Mouse (Mus musculus): ENCODE data around the gene Slc1a7.

Slc1a7 gene

DNA sequence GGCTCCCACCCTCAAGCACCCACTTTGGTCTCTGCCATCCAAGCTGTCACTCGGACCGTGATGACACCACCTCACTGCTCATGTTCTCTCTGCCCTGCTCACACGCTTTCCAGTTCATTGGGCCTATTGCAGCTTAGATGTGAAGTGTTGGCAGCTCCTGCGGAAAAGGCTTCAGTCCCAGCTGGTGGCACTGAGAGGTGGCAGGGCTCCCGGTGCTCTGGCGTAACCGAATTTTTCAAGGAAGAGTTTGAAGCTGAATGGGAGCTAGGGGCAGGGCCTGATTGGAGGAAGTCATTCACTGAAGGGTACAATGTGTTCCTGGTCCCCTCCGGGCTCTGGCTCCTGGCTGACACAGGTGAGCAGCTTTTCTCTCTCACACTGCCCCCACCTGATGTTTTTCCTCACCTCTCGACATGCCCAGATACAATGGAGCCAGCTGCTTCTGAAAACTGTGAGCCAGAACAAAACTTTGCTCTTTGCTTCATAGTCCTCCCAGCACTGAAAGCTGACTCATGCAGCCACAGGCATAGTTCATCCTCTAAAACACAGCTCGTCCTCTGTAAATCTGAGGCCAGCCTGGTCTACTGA lies 83.6 kb downstream of the Slc1a7 start:
- DNase-seq (ENCODE audit: low spot score in 2 of 2): peak; percentile 33 to 53

DNA sequence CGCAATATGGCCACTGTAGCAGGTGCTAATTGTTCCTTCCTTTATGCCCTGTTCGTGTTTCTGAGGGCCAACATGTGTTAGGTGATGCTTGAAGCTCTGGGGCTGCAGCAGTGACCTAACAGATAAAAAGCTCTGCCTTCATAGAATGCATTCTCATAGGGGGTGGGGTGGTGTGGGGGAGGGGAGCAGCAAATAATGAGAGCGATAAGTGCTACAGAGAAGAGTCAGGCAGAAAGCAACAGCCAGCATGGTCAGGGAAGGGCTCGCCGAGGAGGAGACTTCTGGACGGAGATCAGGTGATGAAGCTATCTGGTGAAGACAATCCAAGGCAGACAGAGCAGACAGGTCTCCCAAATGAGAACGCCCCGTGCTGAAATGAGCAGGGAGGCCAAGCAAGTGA lies 84.5 kb downstream of the Slc1a7 start:
- no peak for DNase-seq (ENCODE audit: low spot score in 2 of 2)

DNA sequence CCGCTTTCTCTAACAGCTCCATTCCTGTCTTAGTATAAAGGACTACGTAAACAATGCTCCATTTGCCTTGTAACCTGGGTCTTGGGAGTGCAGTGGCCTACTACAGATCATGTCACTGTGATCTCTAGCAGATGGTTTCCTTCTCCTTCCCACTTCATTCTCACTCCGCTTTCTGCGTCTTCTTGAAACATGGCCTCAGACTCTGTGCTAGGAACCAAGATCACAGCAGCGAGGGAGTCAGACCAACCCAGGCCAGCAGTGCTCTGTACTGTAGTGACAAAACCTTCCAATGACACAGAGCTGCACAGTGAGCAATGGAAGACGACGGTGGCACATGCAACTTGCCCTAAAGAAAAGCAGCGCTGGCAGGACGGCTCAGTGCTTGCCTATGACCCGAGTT lies 87.7 kb downstream of the Slc1a7 start:
- no peak for DNase-seq (ENCODE audit: low spot score in 2 of 2)

DNA sequence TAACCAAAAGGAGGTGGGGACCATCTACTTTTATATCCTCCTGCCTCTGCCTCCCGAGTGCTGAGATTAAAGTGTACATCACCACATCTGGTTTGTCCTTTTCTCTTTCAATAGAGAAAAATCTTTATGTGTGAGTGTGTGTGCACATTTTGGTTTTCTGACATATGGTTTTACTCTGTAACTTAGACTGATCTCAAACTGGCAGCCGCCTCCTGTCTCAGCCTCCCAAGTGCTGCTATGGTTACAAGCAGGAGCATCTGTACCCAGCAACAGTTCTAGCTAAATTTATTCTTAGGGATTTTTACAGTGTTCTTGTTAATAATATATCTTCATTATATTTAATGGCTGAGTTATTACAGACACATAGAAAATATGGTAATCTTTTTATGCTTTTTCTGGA lies 89.1 kb downstream of the Slc1a7 start:
- DNase-seq (ENCODE audit: low spot score in 2 of 2): no peak

DNA sequence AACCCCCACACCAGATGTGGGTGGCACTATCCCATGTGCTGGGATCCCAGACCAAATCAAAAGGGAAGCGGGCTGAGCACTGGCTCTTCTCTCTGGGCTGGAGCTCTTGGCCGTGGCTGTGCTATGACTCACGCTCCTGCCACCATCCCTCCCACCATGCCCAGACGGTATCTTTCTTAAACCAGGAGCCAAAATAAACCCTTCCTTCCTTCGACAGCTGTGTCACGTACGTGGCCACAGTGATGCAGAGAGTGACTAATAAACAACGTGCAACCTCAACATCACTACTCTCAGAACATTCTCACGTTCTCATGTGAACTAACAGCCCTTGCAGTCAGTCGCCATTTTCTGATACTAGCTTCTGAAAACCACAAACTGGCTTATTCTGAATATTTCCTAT lies 90.0 kb downstream of the Slc1a7 start:
- peak in 1 of 2 experiments; percentile 24 for DNase-seq (ENCODE audit: low spot score in 2 of 2)

DNA sequence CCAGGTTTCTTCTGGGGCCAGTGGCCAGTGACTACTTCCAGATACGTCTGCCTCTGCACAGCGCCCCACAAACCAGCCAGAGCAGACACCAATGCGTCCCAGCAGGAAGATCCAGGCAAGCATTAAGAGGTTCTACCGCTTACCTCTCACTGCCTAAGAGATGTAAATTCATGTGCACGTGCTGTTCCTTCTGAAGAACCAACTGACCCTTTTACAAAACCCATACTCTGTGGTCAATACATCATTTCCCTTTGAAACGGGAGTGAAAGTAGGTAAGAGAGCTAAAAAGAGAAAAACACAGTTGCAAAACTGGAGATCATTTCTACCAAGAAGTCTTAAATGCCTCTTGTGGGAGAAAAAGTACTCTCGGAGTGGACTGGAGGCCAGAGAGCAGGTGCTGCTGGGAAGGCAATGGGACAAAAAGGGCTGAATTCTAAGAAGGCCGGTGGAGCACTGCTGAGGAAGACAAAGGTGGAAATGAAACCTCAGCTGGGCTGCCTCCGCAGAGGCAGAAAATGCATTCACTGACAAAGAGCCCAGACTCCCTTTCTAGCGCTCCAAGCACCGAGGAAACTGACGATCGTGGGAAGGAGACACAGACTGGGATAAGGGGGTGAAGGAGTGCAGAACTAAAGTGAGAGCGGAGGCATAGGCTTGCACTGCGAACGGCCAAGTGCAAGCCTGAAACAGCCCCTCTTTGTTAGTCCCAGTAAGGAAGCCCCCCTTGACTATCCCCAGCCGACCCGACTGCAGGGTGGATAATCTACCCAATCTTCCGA lies 91.7 kb downstream of the Slc1a7 start:
- DNase-seq (ENCODE audit: low spot score in 2 of 2): no peak

DNA sequence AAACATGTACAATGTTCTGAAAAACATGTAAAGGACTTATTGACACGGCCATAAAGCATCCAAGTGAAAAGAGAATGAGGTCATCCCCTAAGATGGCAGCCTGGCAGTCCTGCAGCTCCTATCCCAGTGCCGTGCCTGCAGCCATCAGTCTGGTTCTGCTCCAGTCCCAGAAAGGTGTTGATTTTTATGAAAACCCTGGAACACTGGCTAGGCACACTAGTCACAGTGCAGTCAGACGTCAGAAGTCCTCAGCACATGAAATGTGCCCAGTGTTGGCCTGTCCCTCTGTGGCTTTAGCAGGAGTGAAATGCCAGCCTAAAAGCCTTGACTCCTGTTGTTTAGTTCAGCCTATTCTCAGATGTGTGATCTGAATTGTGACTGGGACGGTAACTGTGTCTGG lies 92.6 kb downstream of the Slc1a7 start:
- no peak for DNase-seq (ENCODE audit: low spot score in 2 of 2)

DNA sequence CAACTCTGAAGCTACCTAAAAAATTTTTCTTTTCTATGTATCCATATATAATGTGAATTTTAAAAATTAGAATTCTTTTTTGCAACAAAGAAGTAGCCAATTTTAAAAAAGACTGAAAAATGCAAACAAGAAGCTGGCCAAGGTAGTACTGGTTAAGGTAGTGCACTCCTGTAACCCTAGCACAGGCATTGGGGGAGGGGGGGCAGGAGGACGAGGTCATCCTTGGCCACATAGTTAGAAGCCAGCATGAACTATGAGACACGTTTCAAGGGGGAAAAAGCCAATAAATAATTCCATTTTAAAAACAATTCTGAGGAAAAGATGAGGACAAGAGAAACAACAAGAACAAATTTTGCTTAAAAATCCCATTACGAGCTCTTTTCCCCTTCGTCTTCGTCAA lies 94.4 kb downstream of the Slc1a7 start:
- no peak for DNase-seq (ENCODE audit: low spot score in 2 of 2)

All from heart, adult 9 months (tissue).